Mouse (Mus musculus) retina, postnatal 1 day (tissue): ENCODE results near the gene Tmsb4x.

Source experiments
- DNase-seq: peaks from one replicate; pipeline ENCODE4 v3.0.0-alpha.2; 2012

Gene Tmsb4x

GRCm38 (mm10) chrX:167179961-167180642, 29.0 kb downstream of the Tmsb4x start:
- no peak for DNase-seq

DNA sequence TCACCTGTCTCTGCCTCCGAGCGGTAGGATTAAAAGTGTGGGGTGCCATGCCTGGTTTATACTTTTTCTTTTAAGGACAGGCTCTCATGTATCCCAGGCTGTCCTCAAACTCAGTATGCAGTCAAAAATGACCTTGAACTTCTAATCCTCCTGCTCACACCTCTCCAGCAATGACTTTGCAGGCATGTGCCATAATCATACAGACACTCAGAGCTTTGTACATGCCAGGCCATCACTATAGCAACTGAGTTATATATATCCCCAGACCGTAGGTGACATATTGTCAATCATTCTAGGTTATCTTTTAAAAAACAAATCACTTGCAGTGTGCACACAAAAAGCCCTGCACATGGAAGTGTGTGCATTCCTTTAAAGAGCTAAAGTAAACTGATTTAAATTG, 29.6 kb downstream of the Tmsb4x start:
- DNase-seq, result no peak

GRCm38 (mm10) chrX:167175319-167175718, 33.8 kb downstream of the Tmsb4x start:
- DNase-seq, result no peak

GRCm38 (mm10) chrX:167174311-167174710, 34.8 kb downstream of the Tmsb4x start:
- DNase-seq, result no peak

GRCm38 (mm10) chrX:167172256-167172655, 36.9 kb downstream of the Tmsb4x start:
- no peak for DNase-seq

DNA sequence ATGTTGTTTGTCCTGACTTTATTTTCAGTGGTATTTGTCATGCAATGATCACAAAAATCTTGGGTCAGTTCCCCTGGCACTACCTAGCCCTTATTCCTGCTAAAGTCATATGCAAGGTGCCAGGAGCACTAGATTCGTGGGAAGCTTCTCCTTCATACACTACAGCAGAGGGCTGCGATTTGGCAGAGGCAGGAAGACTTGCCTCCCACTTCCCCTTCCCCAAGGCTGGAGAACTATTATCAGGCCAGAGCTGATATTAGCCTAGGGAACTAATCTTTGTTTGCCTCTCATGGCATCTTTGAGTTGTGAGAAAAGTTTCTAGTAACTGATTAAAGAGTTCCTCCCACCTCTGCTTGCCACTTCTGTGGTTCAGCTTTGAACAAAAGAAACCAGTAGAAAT, 37.8 kb downstream of the Tmsb4x start:
- DNase-seq, result no peak

GRCm38 (mm10) chrX:167167282-167167681, 41.8 kb downstream of the Tmsb4x start:
- no peak for DNase-seq

GRCm38 (mm10) chrX:167166051-167166450, 43.1 kb downstream of the Tmsb4x start:
- DNase-seq, result no peak

DNA sequence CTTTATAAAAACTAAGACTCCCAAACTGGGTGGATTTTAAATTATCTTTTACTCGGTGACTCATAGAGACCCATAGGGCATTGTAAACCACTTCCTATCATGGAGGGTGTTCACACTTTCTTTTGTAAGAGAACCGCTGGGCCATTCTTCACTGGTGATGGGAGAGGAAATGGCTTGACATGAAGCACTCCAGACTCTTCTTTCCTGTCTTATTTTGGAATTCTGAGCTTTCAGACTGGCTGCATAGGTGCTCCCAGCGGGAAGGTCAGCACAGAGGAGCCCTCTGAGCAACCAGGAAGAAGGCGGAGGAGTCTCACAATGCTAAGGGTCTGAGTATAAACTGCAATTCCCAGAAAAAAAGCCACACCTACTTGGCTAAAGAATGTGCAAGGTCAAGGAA, 51.4 kb downstream of the Tmsb4x start:
- DNase-seq, result no peak
